Mouse (Mus musculus) spleen, adult 2 months (tissue): ENCODE data around the gene Mfn2. TPM values are rescaled to one million over a fixed set of nuclear protein-coding genes. Genes with fewer than 3 reads are reported as not detected.

Experiments
- DNase-seq, 2 experiments: peaks; one replicate each; pipeline versions ENCODE4 v3.0.0 to v3.0.0-alpha.2; 2012 to 2021; ENCODE audit warnings: low spot score in 2 of 2, low read depth in 1 of 2
- H3K27ac ChIP-seq: fragments of 200-500 bp; 2 replicates; pipeline ENCODE4 v1.5.1; 2012; ENCODE audit warnings: low read length, inconsistent platforms; ENCODE audit not compliant: insufficient read depth
- H3K27me3 ChIP-seq: fragments of 200-500 bp; 2 replicates; pipeline ENCODE4 v1.6.1; 2012; ENCODE audit warnings: mild to moderate bottlenecking, moderate library complexity, low read length, inconsistent platforms; ENCODE audit not compliant: control insufficient read depth, insufficient read depth
- H3K36me3 ChIP-seq: fragments of 200-500 bp; 2 replicates; pipeline ENCODE4 v1.6.1; 2012; ENCODE audit warnings: mild to moderate bottlenecking, low read length, inconsistent platforms; ENCODE audit not compliant: control insufficient read depth, insufficient read depth
- H3K4me1 ChIP-seq: fragments of 200-500 bp; 2 replicates; pipeline ENCODE4 v1.6.1; 2011; ENCODE audit warnings: inconsistent platforms; ENCODE audit not compliant: control insufficient read depth, insufficient read depth, insufficient read length
- H3K4me3 ChIP-seq: fragments of 200-500 bp; 2 replicates; pipeline ENCODE4 v1.5.1; 2011; ENCODE audit warnings: mild to moderate bottlenecking, inconsistent platforms; ENCODE audit not compliant: insufficient read depth, insufficient read length; ENCODE audit errors: extremely low read depth
- CTCF ChIP-seq: fragments of 200-500 bp; IDR thresholded peaks from 2 replicates; pipeline ENCODE4 v1.5.1; 2011; ENCODE audit warnings: mild to moderate bottlenecking, inconsistent platforms; ENCODE audit not compliant: insufficient read depth, insufficient read length, insufficient replicate concordance; ENCODE audit errors: extremely low read depth
- POLR2A ChIP-seq: fragments of 200-500 bp; IDR thresholded peaks from 2 replicates; pipeline ENCODE4 v1.6.1; 2011; ENCODE audit warnings: low read depth, low read length, inconsistent platforms
- WGBS: fragments of 180-500 bp; shearing (Covaris S2); methylation state at CpG from one replicate; pipeline ENCODE4 v1.1.7; 2018; 5-methylcytosine and 5-hydroxymethylcytosine counted together
- polyA plus RNA-seq: library from polyadenylated mRNA; depleted of rRNA; stranded (reverse); fragments of >200 nt; gene quantifications from 2 replicates; pipeline ENCODE4 v1.2.3, GENCODE M21; 2012

Mfn2 gene
- polyA plus RNA-seq, 1 experiment, result 18.4 TPM

- peaks cover 37% of the 10 kb centered on the region for H3K36me3 ChIP-seq
- no peaks in the 10 kb centered on the region for H3K27me3 ChIP-seq
- no peaks in the 10 kb centered on the region for H3K4me1 ChIP-seq
- H3K4me3 ChIP-seq, result no peak overlapping the region
- no peak overlapping the region for H3K27ac ChIP-seq
- 96% methylated on average over 3 of the region's 3 CpGs for WGBS
- no peak for DNase-seq
- TF ChIP-seq CTCF (no peak), POLR2A (no peak)
These were observed 20.4 kb downstream of the Mfn2 start for GRCm38 (mm10) chr4:147884138-147884537.

- Histone ChIP-seq H3K4me1 (no peaks in the 10 kb centered on the region), H3K27me3 (no peaks in the 10 kb centered on the region), H3K36me3 (peaks cover 36% of the 10 kb centered on the region), H3K4me3 (no peak overlapping the region), H3K27ac (no peak overlapping the region)
- 89% methylated on average over 6 of the region's 6 CpGs for WGBS
- TF ChIP-seq CTCF, result no peak
- TF ChIP-seq POLR2A, result no peak
- no peak for DNase-seq
These were observed 21.5 kb downstream of the Mfn2 start for GRCm38 (mm10) chr4:147883041-147883440.

GRCm38 (mm10) chr4:147881792-147882191, 22.7 kb downstream of the Mfn2 start:
- WGBS, result 96% methylated on average over 7 of the region's 7 CpGs
- no peaks in the 10 kb centered on the region for H3K27me3 ChIP-seq
- no peaks in the 10 kb centered on the region for H3K4me1 ChIP-seq
- peaks cover 32% of the 10 kb centered on the region for H3K36me3 ChIP-seq
- no peak overlapping the region for H3K4me3 ChIP-seq
- TF ChIP-seq POLR2A (no peak), CTCF (no peak)
- DNase-seq, result no peak
- H3K27ac ChIP-seq, result no peak overlapping the region

- Histone ChIP-seq H3K4me3 (no peak overlapping the region), H3K27me3 (no peaks in the 10 kb centered on the region), H3K36me3 (peaks cover 26% of the 10 kb centered on the region), H3K27ac (no peak overlapping the region), H3K4me1 (no peaks in the 10 kb centered on the region)
- no peak for DNase-seq
- 87% methylated on average over 5 of the region's 5 CpGs for WGBS
- TF ChIP-seq CTCF, result no peak
- TF ChIP-seq POLR2A, result no peak
These were observed 24.6 kb downstream of the Mfn2 start for GRCm38 (mm10) chr4:147879865-147880264.

- DNase-seq, result no peak
- Histone ChIP-seq H3K4me3 (no peak overlapping the region), H3K36me3 (peaks cover 27% of the 10 kb centered on the region), H3K4me1 (no peaks in the 10 kb centered on the region), H3K27ac (no peak overlapping the region), H3K27me3 (no peaks in the 10 kb centered on the region)
- WGBS, result 61% methylated on average over 2 of the region's 2 CpGs
- no peak for TF ChIP-seq POLR2A
- no peak for TF ChIP-seq CTCF
These were observed 25.0 kb downstream of the Mfn2 start for GRCm38 (mm10) chr4:147879456-147879855.

- Histone ChIP-seq H3K4me3 (no peak overlapping the region), H3K27ac (no peak overlapping the region), H3K36me3 (peaks cover 28% of the 10 kb centered on the region), H3K27me3 (no peaks in the 10 kb centered on the region), H3K4me1 (no peaks in the 10 kb centered on the region)
- TF ChIP-seq POLR2A, result no peak
- TF ChIP-seq CTCF, result no peak
- WGBS, result 97% methylated on average over 9 of the region's 9 CpGs
- DNase-seq, result no peak
These were observed 26.0 kb downstream of the Mfn2 start for GRCm38 (mm10) chr4:147878537-147878936.

GRCm38 (mm10) chr4:147875852-147876575, 28.5 kb downstream of the Mfn2 start:
- no peaks in the 10 kb centered on the region for H3K4me1 ChIP-seq
- no peak for DNase-seq
- H3K27ac ChIP-seq, result no peak overlapping the region
- H3K4me3 ChIP-seq, result no peak overlapping the region
- WGBS, result 72% methylated on average over 4 of the region's 4 CpGs
- no peak for TF ChIP-seq CTCF
- TF ChIP-seq POLR2A, result no peak
- no peaks in the 10 kb centered on the region for H3K27me3 ChIP-seq
- H3K36me3 ChIP-seq, result peaks cover 22% of the 10 kb centered on the region
